Mouse (Mus musculus): ENCODE data around the gene Galnt18.

- TF ChIP-seq ZC3H11A (IDR thresholded peaks at IDR 0.05; ENCODE audit: borderline replicate concordance, low read depth, low read length) (no peak), ZNF384 (IDR thresholded peaks at IDR 0.05; ENCODE audit: low read depth, low read length) (no peak), CHD2 (IDR thresholded peaks at IDR 0.05; ENCODE audit: low read depth, low read length) (no peak), HCFC1 (IDR thresholded peaks at IDR 0.05; ENCODE audit: borderline replicate concordance, insufficient read depth, low read length) (no peak), MAFK (IDR thresholded peaks at IDR 0.05; ENCODE audit: insufficient read depth, low read depth, low read length) (no peak)
Measured at GRCm38 (mm10) chr7:111738456-111739370, 41.1 kb downstream of the Galnt18 start.

Data from ES-E14 (cell line).